Mouse (Mus musculus): Measurements from ENCODE around the gene Ndc1.
"Not testable (repeated sequence)": the region's sequence is repeated elsewhere in the genome, so short reads cannot be mapped to it uniquely, and the experiment has no call there.

The Ndc1 gene

DNA sequence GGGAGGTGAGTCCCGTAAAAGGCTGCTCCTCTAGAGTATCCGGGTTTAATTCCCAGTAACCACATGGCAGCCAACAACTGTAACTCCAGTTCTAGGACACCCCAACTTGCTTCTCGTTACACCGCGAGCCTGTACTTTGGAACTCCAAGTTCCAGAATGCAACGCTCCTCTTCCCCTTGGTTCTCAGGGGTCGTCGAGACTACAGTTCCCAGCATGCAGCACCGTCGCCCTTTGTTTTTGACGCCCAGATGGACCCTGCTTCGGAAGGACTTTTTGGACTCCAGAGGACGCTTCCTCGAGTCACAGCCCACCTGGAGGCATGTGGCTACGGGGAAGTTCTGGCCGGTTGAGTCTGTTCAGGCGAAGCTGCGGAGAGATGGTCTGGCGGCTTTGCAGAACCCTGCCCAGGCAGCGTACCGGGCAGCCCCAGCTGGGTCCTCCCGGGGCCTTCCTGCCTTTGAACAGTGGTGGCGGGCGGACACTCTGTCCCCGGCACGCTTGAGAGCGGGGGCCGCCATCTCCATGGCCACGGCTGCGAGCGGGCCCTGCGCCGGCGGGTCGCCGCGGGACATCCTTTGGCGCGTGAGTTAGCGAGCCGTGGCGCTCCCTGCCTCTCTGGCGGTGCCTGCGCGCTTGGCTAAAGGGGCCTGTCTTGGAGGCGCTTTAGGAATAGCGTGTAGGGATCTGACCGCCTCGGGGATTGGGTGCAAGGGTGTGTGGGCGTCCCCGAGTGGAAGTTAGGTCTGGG lies at the start of gene Ndc1:
TSS of gene Ndc1 (plus strand) at position 218 of the 748 bp plus-strand sequence.
- DNase-seq = peak; percentile 88 to 89

DNA sequence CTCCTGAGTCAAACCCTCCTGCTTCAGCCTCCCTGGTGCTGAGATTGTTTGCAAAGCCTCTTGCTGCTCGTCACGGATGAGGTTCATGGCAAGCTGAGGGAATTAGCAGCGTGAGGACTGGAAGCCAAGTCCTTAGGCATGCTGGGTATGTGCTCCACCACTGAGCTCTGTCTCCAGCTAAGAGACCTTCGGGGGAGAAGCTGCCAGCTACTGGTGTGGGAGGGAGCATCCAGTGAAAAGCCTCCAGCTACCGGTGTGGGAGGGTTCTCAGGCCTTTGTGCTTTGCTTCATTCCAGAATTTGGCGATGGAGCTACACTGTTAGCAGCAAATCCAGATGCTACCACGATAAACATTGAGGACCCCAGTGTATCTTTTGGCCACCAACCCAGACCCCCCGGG lies 48.9 kb upstream of the Ndc1 start:
- DNase-seq = no peak

DNA sequence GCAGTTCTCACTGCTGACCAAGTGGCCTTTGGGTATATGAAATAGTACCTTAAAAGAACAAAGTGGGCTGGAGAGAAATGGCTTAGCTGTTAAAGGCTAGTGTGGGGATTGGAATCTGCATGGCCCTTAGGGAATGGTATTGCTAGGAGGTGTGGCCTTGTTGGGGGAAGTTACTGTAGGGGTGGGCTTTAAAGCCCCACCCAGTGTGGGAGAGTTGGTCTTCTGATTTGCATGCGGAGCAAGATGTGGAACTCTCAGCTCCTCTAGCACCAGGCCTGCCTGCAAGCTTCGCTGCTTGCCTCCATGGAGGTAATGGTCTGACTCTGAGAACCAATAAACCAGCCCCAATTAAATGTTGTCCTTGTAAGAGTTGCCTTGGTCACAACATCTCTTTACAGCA lies 46.5 kb upstream of the Ndc1 start:
- DNase-seq = no peak

DNA sequence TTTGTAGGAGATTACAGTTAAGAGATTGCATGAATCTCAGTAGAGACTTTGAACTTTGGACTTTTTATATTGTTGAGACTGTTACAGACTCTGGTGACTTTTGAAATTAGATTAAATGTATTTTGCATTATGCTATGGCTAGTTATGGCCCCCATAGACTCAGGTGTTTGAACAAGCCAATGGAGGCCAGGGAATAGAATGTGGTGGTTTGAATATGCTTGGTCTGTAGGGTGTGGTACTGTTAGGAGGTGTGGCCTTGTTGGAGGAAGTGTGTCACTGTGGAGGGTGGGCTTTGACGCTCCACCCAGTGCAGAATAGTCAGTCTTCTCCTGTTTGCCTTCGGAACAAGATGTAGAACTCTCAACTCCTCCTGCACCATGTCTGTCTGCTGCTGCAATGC lies 44.5 kb upstream of the Ndc1 start:
- DNase-seq = no peak

DNA sequence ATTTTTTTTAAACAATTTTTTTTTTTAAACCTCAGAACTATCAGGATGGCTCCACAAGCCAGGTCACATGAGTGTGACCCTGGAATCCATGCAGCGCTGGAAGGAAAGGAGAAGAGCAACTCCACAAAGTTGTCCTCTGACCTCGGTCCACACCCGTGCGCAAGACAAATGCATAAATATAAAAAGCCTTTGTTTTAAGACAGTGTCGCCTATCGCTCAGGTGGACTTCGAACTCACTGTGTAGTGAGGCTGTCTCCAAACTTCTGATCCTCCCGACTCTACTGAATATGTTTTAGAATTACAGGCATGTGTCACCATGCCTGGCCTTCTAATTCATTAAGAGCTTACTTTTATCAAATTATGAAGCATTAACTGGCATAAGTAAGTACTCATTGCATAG lies 39.1 kb upstream of the Ndc1 start:
- no peak for DNase-seq

DNA sequence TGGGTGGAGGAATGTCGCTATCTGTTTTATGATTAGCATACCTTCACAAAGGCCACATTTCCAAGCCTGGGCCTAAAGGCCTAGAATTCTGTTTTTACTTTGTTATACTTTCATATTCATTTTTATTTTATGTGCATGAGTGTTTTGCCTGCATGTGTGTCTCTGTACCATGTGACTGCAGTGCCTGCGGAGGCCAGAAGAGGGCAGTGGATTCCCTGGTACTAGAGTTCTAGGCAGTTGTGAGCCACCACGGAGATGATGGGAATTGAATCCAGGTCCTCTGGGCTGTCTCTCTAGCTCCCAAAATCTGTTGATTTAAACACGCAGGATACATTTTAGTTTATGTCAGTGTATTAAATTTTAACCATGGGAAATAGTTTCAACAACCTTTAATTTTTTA lies 34.1 kb upstream of the Ndc1 start:
- DNase-seq = no peak

DNA sequence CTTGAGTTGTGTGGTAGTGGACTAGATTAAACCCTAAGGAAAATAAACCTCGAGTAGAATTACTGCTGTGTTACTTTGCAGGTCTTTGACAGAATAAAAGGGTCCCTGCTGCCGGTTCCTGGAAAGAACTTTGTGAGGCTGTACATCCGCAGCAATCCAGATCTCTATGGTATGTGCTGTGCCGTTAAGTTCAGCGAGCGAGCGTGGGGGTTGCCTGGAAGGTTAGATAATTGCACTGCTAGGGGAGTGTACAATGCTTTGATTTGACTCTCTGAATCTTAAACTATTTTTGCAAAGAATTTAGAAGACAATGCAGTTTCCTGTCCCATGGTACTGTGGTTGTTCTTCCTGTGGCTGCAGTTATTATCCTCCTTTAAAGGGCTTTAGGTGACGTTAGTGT lies 31.2 kb upstream of the Ndc1 start:
- DNase-seq = no peak

DNA sequence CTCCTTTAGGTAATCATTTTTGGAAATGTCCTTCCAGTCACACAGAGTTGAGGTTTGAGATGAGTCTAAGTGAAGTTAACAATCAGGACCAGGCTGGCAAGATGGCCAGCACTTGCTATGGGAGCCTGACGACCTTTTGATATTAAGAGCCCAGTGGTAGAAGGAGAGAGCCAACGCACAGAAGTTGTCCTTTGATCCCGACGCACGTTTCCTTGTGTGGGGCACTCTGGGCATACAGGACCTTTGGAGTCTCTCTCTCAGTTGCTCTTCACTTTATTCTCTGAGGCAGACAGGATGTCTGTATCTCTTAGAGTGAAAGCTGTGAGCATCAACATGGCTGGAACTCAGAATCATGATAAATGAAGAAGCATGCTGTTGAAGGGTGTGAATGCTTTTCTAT lies 30.1 kb upstream of the Ndc1 start:
- DNase-seq = no peak

DNA sequence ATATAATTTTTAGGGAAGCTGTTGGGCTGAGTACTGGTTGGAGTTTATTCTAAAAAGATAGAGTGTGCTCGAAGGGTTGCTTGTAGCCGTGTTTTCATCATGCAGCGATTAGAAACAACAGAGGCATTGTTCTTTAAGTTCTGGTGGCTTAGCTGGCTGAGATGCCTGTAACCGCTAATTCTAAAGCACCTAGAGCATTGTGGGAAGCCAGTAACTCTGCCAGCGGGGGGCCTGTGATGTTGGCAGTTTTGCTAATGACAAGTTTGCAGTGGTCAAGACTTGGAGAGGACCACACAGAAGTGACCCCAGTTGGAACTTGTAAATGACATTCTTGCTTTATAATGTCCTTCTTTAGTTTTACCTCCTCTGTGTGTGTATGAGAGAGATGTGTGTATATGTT lies 26.2 kb upstream of the Ndc1 start:
- DNase-seq = peak; percentile 22 to 55

DNA sequence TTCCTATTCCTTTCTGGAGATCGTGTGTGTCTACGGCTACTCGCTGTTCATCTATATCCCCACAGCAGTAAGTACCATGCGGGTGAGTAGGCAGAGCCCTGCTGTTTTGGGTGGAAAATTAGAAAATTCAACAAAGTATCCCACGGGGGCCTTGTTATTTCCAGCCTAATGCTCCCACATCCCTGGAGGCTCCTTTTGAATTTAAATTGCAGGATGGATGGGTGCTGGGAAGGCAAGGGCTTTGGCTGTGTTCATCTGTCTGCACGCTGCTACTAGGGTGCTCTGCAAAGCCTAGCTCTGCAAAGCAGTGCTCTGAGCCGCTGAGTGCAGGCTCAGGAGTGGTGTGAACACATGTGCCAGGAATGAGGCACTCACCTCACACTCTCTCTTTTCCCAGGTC lies 23.0 kb upstream of the Ndc1 start:
- no peak for DNase-seq

DNA sequence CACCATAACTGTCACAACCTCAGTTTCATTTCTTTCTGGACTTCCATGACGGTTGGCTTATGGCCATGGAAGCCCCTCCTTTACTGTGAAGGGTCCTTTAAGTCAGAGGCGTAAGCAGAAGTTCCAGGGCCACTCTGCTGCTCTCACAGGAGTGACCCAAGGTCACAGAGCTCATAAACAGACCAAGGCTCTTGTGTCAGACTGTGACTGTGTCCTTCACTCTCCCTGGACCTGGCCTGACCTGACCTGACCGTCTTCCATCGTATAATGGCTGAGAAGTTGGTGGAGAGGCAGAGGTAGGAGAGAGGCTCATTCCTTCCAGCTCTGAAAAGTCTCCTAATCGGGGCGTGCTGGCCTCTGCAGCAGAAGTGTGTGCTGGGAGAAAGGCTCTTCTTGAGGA lies 20.4 kb upstream of the Ndc1 start:
- DNase-seq = no peak

DNA sequence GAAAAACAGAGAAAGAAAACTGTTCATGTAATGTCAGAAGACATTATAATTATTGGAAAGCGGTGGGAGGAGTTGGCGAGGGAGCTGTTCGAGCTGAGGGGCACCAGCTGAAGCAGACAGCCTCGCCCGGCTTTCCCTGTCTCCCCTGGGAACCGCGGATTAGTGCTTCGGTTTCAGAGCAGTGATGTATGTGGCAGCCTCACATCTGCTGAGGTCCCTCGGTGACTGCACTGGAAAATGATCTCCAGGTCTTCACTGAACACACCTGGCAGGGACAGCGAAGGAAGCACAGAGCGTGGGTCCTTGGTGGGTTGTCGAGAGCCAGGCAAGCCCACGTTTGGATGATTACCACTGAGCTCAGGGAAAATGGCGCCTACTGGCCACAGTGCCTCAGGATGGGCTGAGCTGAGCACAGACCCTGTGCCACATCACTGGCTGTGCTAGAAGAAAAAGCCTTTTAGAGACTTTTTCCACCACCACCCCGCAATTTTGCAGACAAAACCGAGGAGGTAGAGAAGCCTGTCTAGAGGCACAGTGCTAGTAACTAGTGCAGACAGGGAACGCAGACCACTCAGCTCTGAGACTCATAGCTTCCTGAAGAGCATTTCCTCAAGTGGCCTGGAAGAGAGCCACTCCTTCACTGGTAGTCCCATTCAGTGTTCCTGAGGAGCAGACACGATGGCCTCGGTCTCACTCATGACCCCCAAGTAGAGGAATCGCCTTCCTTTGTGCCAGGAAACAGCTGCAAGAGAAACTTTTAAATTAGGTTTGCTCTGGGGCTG lies 18.9 kb upstream of the Ndc1 start:
- DNase-seq = peak; percentile 28 to 41

DNA sequence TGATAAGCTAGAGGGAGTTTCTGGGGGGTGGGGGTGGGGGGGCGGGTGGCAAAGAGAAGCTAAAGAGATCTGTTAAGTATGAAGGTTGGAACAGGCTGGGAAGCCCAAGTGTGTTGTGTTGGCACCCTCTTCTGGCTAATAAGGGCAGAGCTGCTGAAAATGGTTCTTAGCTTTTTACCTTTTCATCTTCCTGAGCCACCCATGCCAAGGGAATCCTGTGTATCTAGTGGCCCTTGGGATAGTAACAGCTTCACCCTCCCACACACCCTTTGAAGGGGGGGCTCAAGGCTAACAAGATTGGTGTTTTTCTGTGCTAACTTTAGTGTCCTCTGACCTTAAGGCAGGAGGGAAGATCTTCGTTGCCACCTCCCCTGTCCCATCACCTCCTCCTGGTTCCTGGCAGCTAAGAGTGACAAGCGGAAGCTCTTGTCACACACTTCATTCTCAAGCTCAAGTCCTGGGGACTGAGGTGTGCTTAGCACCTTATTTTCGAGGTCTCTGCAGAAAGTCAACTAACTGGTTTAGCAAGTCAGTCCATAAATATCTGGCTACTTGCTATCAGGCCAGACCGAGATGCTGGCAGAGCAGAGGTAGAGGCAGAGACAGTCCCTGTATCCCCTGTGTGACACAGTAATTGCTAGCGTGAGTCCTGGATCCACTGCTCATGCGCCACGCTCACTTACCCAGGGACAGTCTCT lies 18.1 kb upstream of the Ndc1 start:
- peak; percentile 26 to 54 for DNase-seq

DNA sequence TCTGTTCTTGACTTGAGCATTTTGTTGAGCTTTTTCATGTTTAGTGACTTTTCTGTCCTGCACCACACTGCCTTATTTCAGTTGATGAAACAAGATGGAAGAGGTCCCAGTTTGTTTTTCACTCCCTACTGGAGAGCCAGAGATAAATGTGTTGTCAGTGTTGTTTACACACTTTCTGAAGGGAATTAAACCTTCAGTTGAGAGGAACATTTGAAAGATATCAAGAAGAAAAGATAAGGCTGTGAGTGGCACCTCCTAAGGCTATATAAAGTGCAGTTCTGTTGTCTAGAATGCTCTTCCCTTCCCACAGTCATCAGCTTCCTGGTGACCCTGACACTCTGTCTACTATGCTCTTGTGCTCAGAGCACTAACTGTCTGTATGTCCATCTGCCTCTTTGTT lies 16.2 kb upstream of the Ndc1 start:
- no peak for DNase-seq

DNA sequence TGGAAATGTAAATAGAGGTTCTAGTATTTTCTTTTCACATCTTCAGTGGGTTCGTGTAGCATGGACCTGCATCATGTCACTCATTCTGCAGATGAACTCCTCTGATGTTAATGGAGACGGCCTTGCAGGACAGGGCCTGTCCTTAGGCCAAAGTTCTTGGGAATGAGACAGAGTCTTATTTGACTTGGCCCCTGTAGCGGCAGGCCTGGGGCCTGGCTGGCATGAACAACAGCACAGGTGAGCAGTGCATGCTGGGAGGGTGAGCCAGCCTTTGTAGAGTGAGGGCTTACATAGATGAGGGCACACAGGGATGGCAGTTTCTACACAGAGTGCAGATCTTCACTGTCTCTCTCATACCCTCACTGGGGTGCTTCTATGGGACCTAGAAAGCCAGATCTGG lies 14.0 kb upstream of the Ndc1 start:
- DNase-seq = no peak

DNA sequence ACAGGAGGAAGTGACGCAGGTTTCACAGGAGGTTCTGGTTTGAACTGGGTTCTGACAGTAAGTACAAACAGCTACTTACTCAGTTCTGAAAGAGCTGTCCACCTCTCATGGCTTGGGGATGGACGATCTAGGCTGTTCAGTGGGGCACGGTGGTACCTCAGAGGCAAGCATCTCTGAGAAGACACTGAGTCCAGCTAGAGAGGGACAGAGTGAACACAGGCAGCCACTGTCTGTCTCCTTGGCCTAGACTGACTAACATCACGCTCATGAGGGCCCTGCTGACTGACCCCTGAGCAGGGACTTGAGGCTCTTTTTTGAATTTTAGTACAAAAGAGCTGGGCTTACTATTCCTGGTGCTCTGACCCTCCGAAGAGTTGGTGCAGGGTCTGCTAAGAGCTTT lies 13.5 kb upstream of the Ndc1 start:
- DNase-seq = no peak

DNA sequence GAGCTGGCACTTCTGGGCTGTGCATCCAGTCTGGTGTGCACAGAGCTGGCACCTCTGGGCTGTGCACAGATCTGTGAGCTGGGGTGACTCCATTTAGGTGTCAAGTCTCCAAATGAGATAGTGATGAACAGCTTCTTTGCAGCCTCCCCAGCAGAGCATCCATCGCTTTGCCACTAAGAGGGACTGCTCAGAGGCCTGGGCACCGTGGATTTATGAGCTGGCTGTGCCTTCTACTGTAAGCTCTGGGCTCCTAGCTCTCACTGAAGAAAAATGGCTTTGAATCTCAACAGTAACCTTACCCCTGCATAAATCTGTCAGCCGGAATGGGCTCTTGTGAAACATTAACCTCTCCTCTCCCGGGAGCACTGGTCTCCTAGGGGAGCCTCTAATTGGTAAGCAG lies 13.0 kb upstream of the Ndc1 start:
- no peak for DNase-seq

DNA sequence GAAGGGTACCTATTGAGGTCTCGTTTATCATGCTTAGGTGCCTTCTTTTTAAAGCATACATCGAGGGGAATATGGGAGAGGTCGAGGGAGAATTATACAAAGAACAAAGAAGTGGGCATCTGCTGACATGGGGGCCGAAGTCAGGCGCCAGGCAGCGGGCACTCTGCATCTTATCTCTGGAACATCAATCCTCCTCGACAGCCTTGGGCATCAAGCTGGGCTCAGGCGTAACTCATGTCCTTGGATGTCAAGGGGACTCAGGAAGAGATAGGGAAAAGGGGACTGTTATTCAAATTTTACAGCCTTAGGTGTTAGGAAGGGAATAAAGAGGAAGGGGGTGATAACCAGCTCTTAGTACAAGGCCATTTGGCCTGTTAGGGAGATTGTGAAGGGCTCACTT lies 10.4 kb upstream of the Ndc1 start:
- not testable (repeated sequence) for DNase-seq

DNA sequence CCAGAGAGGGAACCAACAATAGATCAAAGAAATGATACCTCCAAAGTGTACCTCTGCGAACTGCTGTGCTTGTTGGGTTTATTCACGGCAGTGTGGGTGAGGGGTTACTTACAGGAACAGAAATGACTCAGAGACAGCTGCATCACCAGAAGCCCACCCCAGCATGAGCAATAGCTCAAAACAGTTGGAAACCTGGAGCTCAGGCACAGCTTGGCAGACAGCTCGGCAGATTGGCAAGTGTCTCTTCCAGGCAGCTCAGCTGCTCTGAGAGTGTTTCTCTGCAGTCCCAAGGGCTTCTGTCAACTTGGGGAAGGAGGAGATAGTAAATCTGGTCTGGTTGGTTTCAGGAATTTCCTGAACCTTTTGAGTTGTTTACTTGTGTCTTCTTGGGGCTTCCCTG lies 9.1 kb upstream of the Ndc1 start:
- no peak for DNase-seq

DNA sequence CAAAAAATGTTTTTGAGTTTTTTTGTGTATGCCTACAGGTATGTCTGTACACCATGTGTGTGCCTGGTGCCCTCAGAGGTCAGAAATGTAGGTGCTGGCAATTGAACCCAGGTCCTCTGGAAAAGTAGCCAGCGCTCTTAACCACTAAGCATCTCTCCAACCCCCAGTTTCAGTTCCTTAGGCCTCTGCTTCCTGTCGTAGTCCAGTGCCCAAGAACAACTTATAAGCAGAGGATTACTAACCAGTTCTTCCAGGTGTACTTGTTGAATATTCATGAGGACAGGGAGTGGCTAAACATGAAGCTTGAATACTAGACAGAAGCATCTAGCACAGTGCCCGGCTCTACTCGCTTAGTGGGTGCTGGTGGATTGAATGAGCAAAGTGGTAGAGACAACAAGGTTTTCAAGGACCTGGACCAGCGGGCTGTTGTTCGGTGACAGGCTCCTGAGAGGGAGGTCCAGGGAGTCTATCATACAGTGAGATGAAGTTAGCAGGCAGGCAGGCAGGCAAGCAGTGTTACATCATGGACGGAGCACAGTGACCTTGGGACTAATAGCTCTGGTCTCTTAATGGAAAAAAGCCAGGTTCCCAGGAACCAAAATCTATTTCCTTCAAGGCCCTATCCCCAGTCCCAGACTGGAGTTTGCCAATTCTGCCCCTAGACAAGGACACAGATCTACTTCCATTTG lies 7.0 kb upstream of the Ndc1 start:
- DNase-seq = no peak

DNA sequence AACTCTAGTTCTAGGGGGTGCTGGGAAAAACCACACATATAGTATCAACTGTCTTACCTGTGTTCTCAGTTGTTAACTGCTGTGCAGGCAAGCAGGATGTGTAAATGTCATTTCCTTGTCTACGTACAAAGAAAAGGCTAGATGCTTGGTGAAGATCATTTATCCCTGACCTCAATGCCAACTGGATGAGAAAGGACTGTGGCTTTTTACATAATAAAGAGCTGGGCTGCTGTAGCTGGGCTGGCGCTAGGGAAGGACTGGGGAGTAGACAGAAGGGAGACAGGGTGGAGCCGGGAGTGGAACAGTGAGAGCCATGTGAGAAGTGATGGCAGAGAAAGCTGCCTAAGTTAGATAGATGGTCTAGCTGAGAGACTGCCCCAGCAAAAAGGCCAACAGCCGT lies 4.8 kb upstream of the Ndc1 start:
- DNase-seq = no peak

DNA sequence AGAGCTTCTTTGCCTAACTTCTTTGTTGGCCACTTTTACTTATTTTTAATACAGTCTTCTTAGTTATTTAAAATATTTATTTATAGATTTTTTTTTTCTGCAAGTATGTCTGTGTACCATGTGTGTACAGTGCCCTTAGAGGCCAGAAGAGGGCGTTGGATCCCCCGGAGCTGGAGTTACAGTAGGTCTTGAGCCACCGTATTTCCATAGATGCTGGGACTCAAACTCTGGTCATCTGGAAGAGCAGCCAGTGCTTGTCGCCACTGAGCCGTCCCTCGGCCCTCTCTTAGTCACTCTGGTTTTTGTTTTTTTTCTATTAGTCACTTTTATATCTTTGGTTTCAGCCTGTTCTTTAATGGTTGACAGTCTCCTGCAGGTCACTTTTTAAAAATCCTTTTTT lies 4.0 kb upstream of the Ndc1 start:
- DNase-seq = no peak

DNA sequence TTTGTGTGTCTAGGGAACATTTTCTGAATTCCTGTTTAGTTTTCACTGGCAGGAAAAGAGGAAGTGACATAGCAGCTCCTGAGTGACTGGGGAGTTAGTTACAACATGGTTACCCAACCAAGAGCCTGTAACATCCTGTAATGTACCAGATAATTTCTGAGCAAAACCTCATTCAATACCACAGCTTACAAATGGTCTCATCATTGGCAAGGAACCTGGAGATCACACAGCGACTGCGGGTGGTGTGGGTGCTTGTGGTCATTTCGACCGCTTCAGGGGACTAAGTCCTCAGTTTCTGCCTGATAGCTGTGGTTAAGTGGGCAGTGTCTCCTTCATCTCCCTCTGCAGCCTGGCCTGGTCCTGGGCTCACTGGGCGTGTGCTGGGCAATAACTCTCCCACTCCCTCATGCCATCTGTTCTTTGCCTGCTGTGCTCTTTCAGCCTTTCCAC lies 3.4 kb upstream of the Ndc1 start:
- DNase-seq = peak; percentile 21 to 25

Measured in lung, postnatal 4 days (tissue).